Mouse (Mus musculus) embryonic facial prominence, embryonic 12.5 days (tissue): ENCODE results near the gene Elovl2. TPM values are rescaled to one million over a fixed set of nuclear protein-coding genes. Genes with fewer than 3 reads are reported as not detected.

ENCODE experiments used
- polyA plus RNA-seq: library from polyadenylated mRNA; unstranded; fragments of >200 nt; fragmentation: Nextera tagmentation; extraction: Ambion mirVana; gene quantifications from 2 replicates; pipeline ENCODE4 v1.2.1, GENCODE M21; 2016

Elovl2 gene
- polyA plus RNA-seq, 1 experiment from 2014 or later, result 15.5 TPM

Other genes with a start within 250 kb of the Elovl2 start
- 55.7 and 58.2 TPM in 2 replicates for gene Pak1ip1, start 219.4 kb downstream of the Elovl2 start, polyA plus RNA-seq
- gene Tmem14c, start 204.1 kb downstream of the Elovl2 start, polyA plus RNA-seq, result 183 and 197 TPM in 2 replicates
- gene Mak, start 140.7 kb downstream of the Elovl2 start, polyA plus RNA-seq, result 0.72 and 0.78 TPM in 2 replicates
- 0.08 TPM in 1 of 2 replicates, not detected in the other for gene Gcm2, start 109.4 kb downstream of the Elovl2 start, polyA plus RNA-seq
- 0.29 TPM in 1 of 2 replicates, not detected in the other for gene Sycp2l, start 106.1 kb downstream of the Elovl2 start, polyA plus RNA-seq
- gene Smim13, start 29.4 kb upstream of the Elovl2 start, polyA plus RNA-seq, result 19.3 and 21.4 TPM in 2 replicates
- not detected in 2 replicates for gene Gm17364, start 53.6 kb upstream of the Elovl2 start, polyA plus RNA-seq